ENCODE assay signal across 1 mouse cellular context in the genomic region with DNA sequence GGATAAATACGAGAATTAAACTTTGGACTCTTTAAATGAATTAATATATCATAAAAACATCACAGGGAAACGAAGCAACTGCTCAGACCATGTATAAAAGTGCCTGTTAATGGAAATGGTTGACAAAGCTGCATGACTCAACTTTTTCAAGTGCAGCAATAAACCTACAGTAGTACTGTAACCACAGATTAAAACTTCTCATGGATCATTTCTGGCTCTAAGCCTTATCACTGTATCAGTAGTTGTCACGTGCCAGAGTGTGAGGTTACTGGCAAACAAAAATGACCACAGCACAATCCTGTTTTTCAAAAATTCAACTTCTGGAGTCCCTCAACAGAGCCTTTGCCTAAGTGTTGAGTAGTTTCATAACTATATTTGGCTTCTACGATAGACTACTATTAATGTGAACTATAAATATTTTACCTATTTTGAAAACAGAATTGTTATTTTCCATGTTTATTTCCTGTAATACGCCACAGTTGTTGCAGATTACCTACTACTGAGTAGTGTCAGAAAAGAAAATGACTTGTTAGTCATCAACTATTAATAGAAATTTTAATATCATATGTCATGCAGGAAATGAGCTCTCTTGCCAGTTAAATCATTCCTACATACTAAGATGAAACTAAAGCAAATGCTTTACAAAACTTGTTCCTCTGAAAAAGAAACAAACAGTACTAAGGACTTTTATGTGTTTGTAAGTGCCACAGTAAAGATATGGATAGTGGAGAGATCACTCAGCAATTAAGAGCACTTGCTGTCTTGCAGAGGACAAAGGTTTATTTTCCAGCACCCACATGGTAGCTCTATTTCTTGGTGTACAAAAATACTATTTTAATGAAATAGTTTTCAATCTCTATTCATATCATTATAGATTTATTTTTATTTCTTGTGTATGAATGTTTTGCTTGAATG.
TF ChIP-seq lines count a peak whose summit lies in the region.

No protein-coding gene starts in this region.

TF ChIP-seq in MEL, 35 proteins besides CTCF, POLR2A, EP300 and RAD21 (continued from another document):
- no peak for TF ChIP-seq ZNF384 (IDR thresholded peaks at IDR 0.05; ENCODE audit: low read depth, low read length)
- no peak for TF ChIP-seq POLR2AphosphoS5 (IDR thresholded peaks at IDR 0.05; ENCODE audit: borderline replicate concordance, low read depth, low read length)
- no peak for TF ChIP-seq CHD1 (IDR thresholded peaks at IDR 0.05; ENCODE audit: low read depth, low read length)
- peak; percentile 76 for TF ChIP-seq ETS1 (IDR thresholded peaks at IDR 0.05; ENCODE audit: low read depth, low read length)
- TF ChIP-seq KAT2A (conservative IDR thresholded peaks at IDR 0.05; ENCODE audit: low read depth, low read length), result no peak
- no peak for TF ChIP-seq MEF2A (IDR thresholded peaks at IDR 0.05; ENCODE audit: extremely low read depth, insufficient replicate concordance, low read depth, low read length, poor library complexity, severe bottlenecking)
- TF ChIP-seq RCOR1 (IDR thresholded peaks at IDR 0.05; ENCODE audit: low read depth, low read length), result peak; percentile 43; the same call in 1 of the 2 replicates
- TF ChIP-seq BHLHE40 (IDR thresholded peaks at IDR 0.05; ENCODE audit: borderline replicate concordance, low read depth, low read length), result peak; percentile 95
- peak; percentile 59; the same call in 1 of the 2 replicates for TF ChIP-seq SIN3A (IDR thresholded peaks at IDR 0.05; ENCODE audit: low read length)
- TF ChIP-seq ZC3H11A (IDR thresholded peaks at IDR 0.05; ENCODE audit: low read depth, low read length), result no peak
- TF ChIP-seq ZMIZ1 (IDR thresholded peaks at IDR 0.05; ENCODE audit: low read depth, low read length), result no peak
- peak; percentile 63; the same call in 1 of the 2 replicates for TF ChIP-seq MXI1 (IDR thresholded peaks at IDR 0.05; ENCODE audit: low read depth, low read length)
- no peak; the same call in 1 of the 2 replicates for TF ChIP-seq TAL1 (IDR thresholded peaks at IDR 0.05; ENCODE audit: low read length)
- TF ChIP-seq POLR2AphosphoS2 (IDR thresholded peaks at IDR 0.05; ENCODE audit: low read length), result no peak
- no peak for TF ChIP-seq HCFC1 (IDR thresholded peaks at IDR 0.05; ENCODE audit: low read depth, low read length)
- peak in 1 of 2 experiments; percentile 74; a peak in 2 of 4 replicates for TF ChIP-seq USF2 (IDR thresholded peaks at IDR 0.05; ENCODE audit: borderline replicate concordance in 1 of 2, insufficient read depth in 1 of 2, low read depth in 1 of 2, low read length in 2 of 2)
- no peak for TF ChIP-seq E2F4 (IDR thresholded peaks at IDR 0.05; ENCODE audit: borderline replicate concordance, low read depth, low read length)
- TF ChIP-seq TBP (IDR thresholded peaks at IDR 0.05; ENCODE audit: low read depth, low read length), result no peak
